Mouse (Mus musculus): ENCODE measurements at regions not wholly inside any gene's neighbourhood (a gene's known extent, or its start where the extent isn't known, plus 50 kb on each side); places are given as distances from the start of the nearest gene placed in this dataset.
A peak's percentile ranks its signal among the peaks of the same experiment; 100 is the strongest.

- Histone ChIP-seq H3K4me3 (ENCODE audit: low read depth, low read length) (no peak overlapping the region), H3K9me3 (replicated peaks; ENCODE audit: control insufficient read depth, low read length) (no peaks in the 10 kb centered on the region), H3K4me1 (ENCODE audit: control insufficient read depth, insufficient read depth, low read length) (no peaks in the 10 kb centered on the region), H3K27me3 (ENCODE audit: control insufficient read depth, insufficient read depth, low read length) (peaks cover 21% of the 10 kb centered on the region), H3K36me3 (ENCODE audit: control insufficient read depth, insufficient read depth, low read length) (no peaks in the 10 kb centered on the region), H3K9ac (ENCODE audit: low read depth, low read length) (no peak overlapping the region), H3K4me2 (no peak overlapping the region), H3K27ac (ENCODE audit: low read depth, low read length) (no peak overlapping the region)
- 58% methylated on average over 11 of the region's 11 CpGs for WGBS (ENCODE audit: insufficient replicate concordance)
- no peak for ATAC-seq (replicated peaks; ENCODE audit: insufficient number of reproducible peaks, low FRiP score, low TSS enrichment)
Measured at GRCm38 (mm10) chrX:99360095-99360890, 110.8 kb downstream of the Pja1 start.

- WGBS (ENCODE audit: insufficient replicate concordance), result 38% methylated on average over 1 of the region's 1 CpGs
- Histone ChIP-seq H3K9ac (ENCODE audit: low read depth, low read length) (no peak overlapping the region), H3K4me2 (no peak overlapping the region), H3K27ac (ENCODE audit: low read depth, low read length) (0 out of 2 replicates have a peak overlapping the region, but pooled peaks have one; percentile 29), H3K4me3 (ENCODE audit: low read depth, low read length) (no peak overlapping the region), H3K36me3 (ENCODE audit: control insufficient read depth, insufficient read depth, low read length) (no peaks in the 10 kb centered on the region), H3K4me1 (ENCODE audit: control insufficient read depth, insufficient read depth, low read length) (no peaks in the 10 kb centered on the region), H3K27me3 (ENCODE audit: control insufficient read depth, insufficient read depth, low read length) (peaks cover 22% of the 10 kb centered on the region), H3K9me3 (replicated peaks; ENCODE audit: control insufficient read depth, low read length) (no peaks in the 10 kb centered on the region)
- no peak; the same call in 1 of the 2 replicates for ATAC-seq (replicated peaks; ENCODE audit: insufficient number of reproducible peaks, low FRiP score, low TSS enrichment)
Measured at GRCm38 (mm10) chrX:99358784-99359183, 112.3 kb downstream of the Pja1 start.

GRCm38 (mm10) chrX:99358051-99358617 lies 112.9 kb downstream of the Pja1 start:
- H3K9me3 ChIP-seq (replicated peaks; ENCODE audit: control insufficient read depth, low read length), result no peaks in the 10 kb centered on the region
- no peak overlapping the region for H3K4me2 ChIP-seq
- peak overlapping the region; percentile 29; the same call in 1 of the 2 replicates for H3K27ac ChIP-seq (ENCODE audit: low read depth, low read length)
- H3K4me3 ChIP-seq (ENCODE audit: low read depth, low read length), result no peak overlapping the region
- no peaks in the 10 kb centered on the region for H3K36me3 ChIP-seq (ENCODE audit: control insufficient read depth, insufficient read depth, low read length)
- H3K4me1 ChIP-seq (ENCODE audit: control insufficient read depth, insufficient read depth, low read length), result no peaks in the 10 kb centered on the region
- peaks cover 22% of the 10 kb centered on the region for H3K27me3 ChIP-seq (ENCODE audit: control insufficient read depth, insufficient read depth, low read length)
- H3K9ac ChIP-seq (ENCODE audit: low read depth, low read length), result no peak overlapping the region
- 31% methylated on average over 13 of the region's 13 CpGs for WGBS (ENCODE audit: insufficient replicate concordance)
- peak; percentile 46; the same call in 1 of the 2 replicates for ATAC-seq (replicated peaks; ENCODE audit: insufficient number of reproducible peaks, low FRiP score, low TSS enrichment)

GRCm38 (mm10) chrX:99355128-99355527 lies 115.9 kb downstream of the Pja1 start:
- no peak overlapping the region for H3K4me2 ChIP-seq
- no peaks in the 10 kb centered on the region for H3K4me1 ChIP-seq (ENCODE audit: control insufficient read depth, insufficient read depth, low read length)
- peaks cover 17% of the 10 kb centered on the region for H3K27me3 ChIP-seq (ENCODE audit: control insufficient read depth, insufficient read depth, low read length)
- H3K27ac ChIP-seq (ENCODE audit: low read depth, low read length), result no peak overlapping the region
- no peak overlapping the region for H3K9ac ChIP-seq (ENCODE audit: low read depth, low read length)
- H3K36me3 ChIP-seq (ENCODE audit: control insufficient read depth, insufficient read depth, low read length), result no peaks in the 10 kb centered on the region
- 58% methylated on average over 5 of the region's 5 CpGs for WGBS (ENCODE audit: insufficient replicate concordance)
- no peak overlapping the region for H3K4me3 ChIP-seq (ENCODE audit: low read depth, low read length)
- no peak for ATAC-seq (replicated peaks; ENCODE audit: insufficient number of reproducible peaks, low FRiP score, low TSS enrichment)
- H3K9me3 ChIP-seq (replicated peaks; ENCODE audit: control insufficient read depth, low read length), result no peaks in the 10 kb centered on the region

GRCm38 (mm10) chrX:99350233-99350632 lies 120.8 kb downstream of the Pja1 start:
- Histone ChIP-seq H3K4me3 (ENCODE audit: low read depth, low read length) (no peak overlapping the region), H3K9me3 (replicated peaks; ENCODE audit: control insufficient read depth, low read length) (no peaks in the 10 kb centered on the region), H3K27me3 (ENCODE audit: control insufficient read depth, insufficient read depth, low read length) (peaks cover 12% of the 10 kb centered on the region), H3K4me2 (no peak overlapping the region), H3K27ac (ENCODE audit: low read depth, low read length) (no peak overlapping the region), H3K9ac (ENCODE audit: low read depth, low read length) (no peak overlapping the region), H3K4me1 (ENCODE audit: control insufficient read depth, insufficient read depth, low read length) (no peaks in the 10 kb centered on the region), H3K36me3 (ENCODE audit: control insufficient read depth, insufficient read depth, low read length) (no peaks in the 10 kb centered on the region)
- no peak for ATAC-seq (replicated peaks; ENCODE audit: insufficient number of reproducible peaks, low FRiP score, low TSS enrichment)
- WGBS (ENCODE audit: insufficient replicate concordance), result 63% methylated on average over 3 of the region's 3 CpGs

- Histone ChIP-seq H3K27ac (ENCODE audit: low read depth, low read length) (no peak overlapping the region), H3K27me3 (ENCODE audit: control insufficient read depth, insufficient read depth, low read length) (peaks cover 1% of the 10 kb centered on the region), H3K4me3 (ENCODE audit: low read depth, low read length) (no peak overlapping the region), H3K4me2 (no peak overlapping the region), H3K9me3 (replicated peaks; ENCODE audit: control insufficient read depth, low read length) (no peaks in the 10 kb centered on the region), H3K36me3 (ENCODE audit: control insufficient read depth, insufficient read depth, low read length) (no peaks in the 10 kb centered on the region), H3K4me1 (ENCODE audit: control insufficient read depth, insufficient read depth, low read length) (no peaks in the 10 kb centered on the region; the same call in 1 of the 2 replicates), H3K9ac (ENCODE audit: low read depth, low read length) (no peak overlapping the region)
- WGBS (ENCODE audit: insufficient replicate concordance), result 82% methylated on average over 6 of the region's 6 CpGs
- ATAC-seq (replicated peaks; ENCODE audit: insufficient number of reproducible peaks, low FRiP score, low TSS enrichment), result no peak
Measured at GRCm38 (mm10) chrX:99340223-99340622, 130.8 kb downstream of the Pja1 start.

GRCm38 (mm10) chrX:99339081-99339876 lies 131.8 kb downstream of the Pja1 start:
- no peak overlapping the region for H3K9ac ChIP-seq (ENCODE audit: low read depth, low read length)
- H3K4me1 ChIP-seq (ENCODE audit: control insufficient read depth, insufficient read depth, low read length), result no peaks in the 10 kb centered on the region; the same call in 1 of the 2 replicates
- no peak overlapping the region for H3K27ac ChIP-seq (ENCODE audit: low read depth, low read length)
- H3K4me3 ChIP-seq (ENCODE audit: low read depth, low read length), result no peak overlapping the region
- WGBS (ENCODE audit: insufficient replicate concordance), result 42% methylated on average over 7 of the region's 9 CpGs
- no peak for ATAC-seq (replicated peaks; ENCODE audit: insufficient number of reproducible peaks, low FRiP score, low TSS enrichment)
- no peaks in the 10 kb centered on the region for H3K9me3 ChIP-seq (replicated peaks; ENCODE audit: control insufficient read depth, low read length)
- H3K27me3 ChIP-seq (ENCODE audit: control insufficient read depth, insufficient read depth, low read length), result peaks cover 9% of the 10 kb centered on the region
- no peak overlapping the region for H3K4me2 ChIP-seq
- H3K36me3 ChIP-seq (ENCODE audit: control insufficient read depth, insufficient read depth, low read length), result no peaks in the 10 kb centered on the region

- no peak overlapping the region for H3K4me2 ChIP-seq
- H3K9ac ChIP-seq (ENCODE audit: low read depth, low read length), result no peak overlapping the region
- no peaks in the 10 kb centered on the region for H3K9me3 ChIP-seq (replicated peaks; ENCODE audit: control insufficient read depth, low read length)
- no peak for ATAC-seq (replicated peaks; ENCODE audit: insufficient number of reproducible peaks, low FRiP score, low TSS enrichment)
- H3K36me3 ChIP-seq (ENCODE audit: control insufficient read depth, insufficient read depth, low read length), result no peaks in the 10 kb centered on the region
- H3K27me3 ChIP-seq (ENCODE audit: control insufficient read depth, insufficient read depth, low read length), result peaks cover 14% of the 10 kb centered on the region
- H3K4me3 ChIP-seq (ENCODE audit: low read depth, low read length), result no peak overlapping the region
- no peak overlapping the region for H3K27ac ChIP-seq (ENCODE audit: low read depth, low read length)
- no peaks in the 10 kb centered on the region; the same call in 1 of the 2 replicates for H3K4me1 ChIP-seq (ENCODE audit: control insufficient read depth, insufficient read depth, low read length)
- 48% methylated on average over 8 of the region's 8 CpGs for WGBS (ENCODE audit: insufficient replicate concordance)
Measured at GRCm38 (mm10) chrX:99336616-99337553, 134.2 kb downstream of the Pja1 start.

Data from heart, embryonic 11.5 days (tissue).